Mouse (Mus musculus) spleen, adult 2 months (tissue): Measurements from ENCODE around the gene Gm37240.

Experiments used
- CTCF ChIP-seq: fragments of 200-500 bp; IDR thresholded peaks from 2 replicates; pipeline ENCODE4 v1.5.1; 2011; ENCODE audit warnings: mild to moderate bottlenecking, inconsistent platforms; ENCODE audit not compliant: insufficient read depth, insufficient read length, insufficient replicate concordance; ENCODE audit errors: extremely low read depth
- POLR2A ChIP-seq: fragments of 200-500 bp; IDR thresholded peaks from 2 replicates; pipeline ENCODE4 v1.6.1; 2011; ENCODE audit warnings: low read depth, low read length, inconsistent platforms

DNA sequence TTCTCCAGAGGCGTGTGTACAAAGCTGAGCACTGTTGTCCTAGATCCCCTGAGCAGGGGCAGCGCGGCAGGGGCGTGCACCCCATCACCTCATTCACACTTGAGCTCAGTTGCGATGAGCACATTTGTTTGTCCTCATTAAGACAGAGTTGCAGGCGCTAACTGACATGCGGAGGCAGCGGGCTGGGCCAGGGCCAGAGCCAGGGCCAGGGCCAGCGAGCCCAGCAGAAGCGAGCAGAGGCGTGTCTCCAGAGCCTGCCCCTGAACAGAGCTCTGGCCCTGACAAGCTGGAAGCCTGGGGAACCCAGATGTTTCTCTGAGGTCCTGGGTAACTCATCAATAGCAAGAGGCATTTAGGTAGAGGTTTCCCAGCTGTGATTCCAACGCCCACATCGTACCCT lies 1142.6 kb downstream of the Gm37240 start:
- TF ChIP-seq POLR2A = no peak
- TF ChIP-seq CTCF = no peak
